Mouse (Mus musculus) embryonic facial prominence, embryonic 15.5 days (tissue): ENCODE data around the gene Ate1. TPM values are rescaled to one million over a fixed set of nuclear protein-coding genes. Genes with fewer than 3 reads are reported as not detected.
A peak's percentile ranks its signal among the peaks of the same experiment; 100 is the strongest.

Experiments used
- ATAC-seq: fragments of 200-750 bp; cut with Nextera tagmentation; 2 replicates; pipeline ENCODE4 v1.8.0; 2017; ENCODE audit warnings: low read depth, moderate TSS enrichment; ENCODE audit not compliant: insufficient number of reproducible peaks, low FRiP score, low TSS enrichment
- H3K27ac ChIP-seq: fragments of 300-500 bp; sonication (generic); replicated peaks from 2 replicates; pipeline ENCODE4 v1.5.1; 2015; ENCODE audit warnings: mild to moderate bottlenecking, inconsistent platforms
- H3K27me3 ChIP-seq: fragments of 300-500 bp; sonication (generic); 2 replicates; pipeline ENCODE4 v1.6.1; 2015; ENCODE audit warnings: inconsistent platforms
- H3K36me3 ChIP-seq: fragments of 300-500 bp; sonication (generic); 2 replicates; pipeline ENCODE4 v1.6.1; 2015; ENCODE audit warnings: mild to moderate bottlenecking, inconsistent platforms
- H3K4me1 ChIP-seq: fragments of 300-500 bp; sonication (generic); 2 replicates; pipeline ENCODE4 v1.6.1; 2015; ENCODE audit warnings: inconsistent platforms
- H3K4me2 ChIP-seq: fragments of 300-500 bp; sonication (generic); replicated peaks from 2 replicates; pipeline ENCODE4 v1.6.1; 2015; ENCODE audit warnings: mild to moderate bottlenecking, inconsistent platforms
- H3K4me3 ChIP-seq: fragments of 300-500 bp; sonication (generic); replicated peaks from 2 replicates; pipeline ENCODE4 v1.5.1; 2015; ENCODE audit warnings: mild to moderate bottlenecking, inconsistent platforms
- H3K9ac ChIP-seq: fragments of 300-500 bp; sonication (generic); 2 replicates; pipeline ENCODE4 v1.6.1; 2015; ENCODE audit warnings: inconsistent platforms
- H3K9me3 ChIP-seq: fragments of 300-500 bp; sonication (generic); replicated peaks from 2 replicates; pipeline ENCODE4 v1.6.1; 2016; ENCODE audit warnings: inconsistent platforms
- WGBS: fragments of 180-500 bp; shearing (Covaris S2); methylation state at CpG from one replicate; pipeline ENCODE4 v1.1.7; 2015; 5-methylcytosine and 5-hydroxymethylcytosine counted together
- polyA plus RNA-seq: library from polyadenylated mRNA; unstranded; fragments of >200 nt; fragmentation: Nextera tagmentation; extraction: Ambion mirVana; gene quantifications from 2 replicates; pipeline ENCODE4 v1.2.1, GENCODE M21; 2015

Gene Ate1
- polyA plus RNA-seq, result 57.4 and 59.7 TPM in 2 replicates

DNA sequence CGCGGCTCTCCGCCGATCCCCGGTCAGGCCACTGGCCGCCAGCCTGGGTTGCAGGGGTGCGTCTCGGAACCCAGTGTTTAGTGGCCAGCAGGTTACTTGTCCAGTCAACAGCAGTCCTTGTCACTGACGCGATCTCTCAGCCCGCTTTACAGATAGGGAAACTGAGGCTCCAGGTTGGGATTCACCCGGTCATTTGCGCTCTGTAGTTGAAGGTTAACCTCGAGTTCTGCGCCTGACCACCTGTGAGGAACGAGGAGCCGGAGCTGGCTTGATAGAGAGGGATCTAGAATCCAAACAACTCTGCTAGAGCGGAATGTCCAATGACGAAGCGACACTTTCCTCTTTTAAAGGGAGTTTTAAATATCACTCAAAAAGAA lies at the start of gene Ate1:
Gene Ate1, minus strand, starts transcription at position 321 of the 377 bp plus-strand sequence.
- 13% methylated on average over 20 of the region's 20 CpGs for WGBS
- Histone ChIP-seq H3K36me3 (no peaks in the 10 kb centered on the region), H3K4me3 (peak within 1 kb of the TSS; percentile 94), H3K9me3 (no peaks in the 10 kb centered on the region), H3K27me3 (no peaks in the 10 kb centered on the region), H3K27ac (peak within 1 kb of the TSS; percentile 98), H3K4me2 (peak within 1 kb of the TSS; percentile 79), H3K4me1 (peaks cover 18% of the 10 kb centered on the region), H3K9ac (peak within 1 kb of the TSS; percentile 94)
- no peak for ATAC-seq

DNA sequence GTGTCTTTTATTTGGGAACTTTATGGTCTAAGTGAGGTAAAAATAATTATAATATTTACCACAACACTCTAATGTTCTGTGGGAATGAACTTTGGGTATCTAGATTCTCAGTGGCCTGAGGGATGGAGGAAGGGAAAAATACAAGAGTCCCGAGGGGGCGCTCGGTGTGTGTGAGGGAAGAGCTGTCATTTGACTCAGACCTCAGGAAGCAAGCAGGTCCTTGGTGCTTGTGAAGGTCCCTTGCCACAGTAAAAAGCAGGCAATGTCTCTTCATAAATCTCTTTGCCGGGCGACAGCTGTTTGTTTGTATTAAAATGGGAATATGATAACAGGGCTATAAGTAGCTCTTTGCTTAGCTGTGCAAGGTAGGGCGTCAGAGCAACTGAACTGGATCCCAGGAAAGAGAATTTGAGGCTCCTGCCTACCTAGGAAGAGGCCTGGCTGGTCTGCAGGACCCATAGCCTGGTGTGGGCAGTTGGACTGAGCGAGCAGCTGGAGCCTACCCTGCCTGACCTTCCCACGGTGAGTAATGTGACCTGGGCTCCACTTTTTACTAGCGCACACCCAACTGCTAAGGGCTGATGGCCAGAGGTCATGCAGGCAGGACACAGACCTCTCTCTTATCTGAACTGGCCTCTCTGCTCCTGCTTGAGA lies 48.7 kb upstream of the Ate1 start:
- H3K27me3 ChIP-seq, result no peaks in the 10 kb centered on the region

DNA sequence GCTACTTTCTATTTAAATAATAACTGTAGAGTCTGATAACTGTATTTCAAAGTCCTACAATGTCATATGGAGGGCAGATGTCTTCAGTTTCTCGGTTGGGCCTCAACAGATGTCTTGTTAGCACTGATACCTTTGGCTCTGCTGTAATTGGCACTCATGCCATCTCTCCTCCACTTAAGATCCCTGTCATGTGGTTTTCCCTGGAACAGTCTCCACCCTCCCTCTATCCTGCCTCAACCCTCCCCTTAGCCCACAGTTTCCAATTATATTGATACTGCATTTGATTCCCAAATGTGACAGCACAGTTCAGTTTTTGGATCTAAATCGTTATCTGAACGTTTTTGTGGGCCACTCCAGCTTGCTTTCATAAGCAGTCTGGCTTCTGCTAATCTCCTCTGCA lies 44.4 kb upstream of the Ate1 start:
- WGBS, result 30% methylated on average over 3 of the region's 3 CpGs
- Histone ChIP-seq H3K27ac (no peak overlapping the region), H3K4me2 (no peak overlapping the region), H3K9me3 (no peaks in the 10 kb centered on the region), H3K36me3 (no peaks in the 10 kb centered on the region), H3K4me3 (no peak overlapping the region), H3K9ac (no peak overlapping the region), H3K4me1 (no peaks in the 10 kb centered on the region), H3K27me3 (no peaks in the 10 kb centered on the region)
- ATAC-seq, result 0 out of 2 replicates have a peak, but pooled peaks have one; percentile 34

More for the DNA sequence above, 48.7 kb upstream of the Ate1 start:
- Histone ChIP-seq H3K9ac (no peak overlapping the region), H3K36me3 (no peaks in the 10 kb centered on the region), H3K4me3 (no peak overlapping the region), H3K4me1 (no peaks in the 10 kb centered on the region), H3K27ac (no peak overlapping the region), H3K4me2 (no peak overlapping the region), H3K9me3 (no peaks in the 10 kb centered on the region)
- ATAC-seq, result no peak
- 67% methylated on average over 9 of the region's 9 CpGs for WGBS

DNA sequence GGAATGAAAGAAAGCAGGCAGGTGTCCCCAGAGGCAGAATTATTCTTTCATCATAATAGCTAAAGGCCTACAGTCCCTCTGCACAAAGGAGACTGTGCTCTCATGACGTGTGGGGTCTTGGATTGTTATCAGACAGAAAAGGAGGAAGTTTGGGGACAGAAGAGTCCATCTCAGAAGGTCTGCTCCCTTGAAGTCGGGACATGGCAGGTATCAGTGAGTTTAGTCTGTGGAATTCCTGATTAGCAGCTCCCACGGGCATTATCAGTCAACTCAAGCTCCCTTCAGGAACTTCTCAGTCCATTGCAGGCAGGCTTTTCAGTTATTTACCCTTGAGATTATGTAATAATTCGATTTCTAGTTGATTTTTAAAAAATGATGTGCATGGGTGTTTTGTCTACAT lies 43.7 kb upstream of the Ate1 start:
- Histone ChIP-seq H3K27ac (no peak overlapping the region), H3K9me3 (no peaks in the 10 kb centered on the region), H3K27me3 (no peaks in the 10 kb centered on the region), H3K36me3 (no peaks in the 10 kb centered on the region), H3K4me2 (no peak overlapping the region), H3K9ac (no peak overlapping the region), H3K4me1 (no peaks in the 10 kb centered on the region), H3K4me3 (no peak overlapping the region)
- 61% methylated on average over 4 of the region's 4 CpGs for WGBS
- ATAC-seq, result no peak

DNA sequence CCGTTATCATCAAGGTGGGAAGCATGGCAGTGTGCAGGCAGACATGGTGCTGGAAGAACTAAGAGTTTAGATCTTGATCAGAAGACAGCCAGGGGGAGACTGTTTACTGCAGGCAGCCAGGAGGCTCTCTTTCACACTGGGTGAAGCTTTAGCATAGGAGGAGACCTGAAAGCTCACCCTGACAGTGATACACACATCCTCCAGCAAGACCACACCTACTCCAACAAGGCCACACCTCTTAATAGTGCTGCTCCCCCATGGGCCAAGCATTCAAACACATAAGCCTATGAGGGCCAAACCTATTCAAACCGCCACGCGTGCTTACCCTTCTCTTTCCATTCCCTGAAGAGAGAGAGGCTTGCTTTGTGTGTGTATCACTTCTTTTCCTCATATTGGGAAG lies 43.1 kb upstream of the Ate1 start:
- H3K9ac ChIP-seq, result no peak overlapping the region
- H3K4me3 ChIP-seq, result no peak overlapping the region
- H3K27me3 ChIP-seq, result no peaks in the 10 kb centered on the region
- no peaks in the 10 kb centered on the region for H3K36me3 ChIP-seq
- no peak overlapping the region for H3K27ac ChIP-seq
- 86% methylated on average over 4 of the region's 4 CpGs for WGBS
- no peaks in the 10 kb centered on the region for H3K4me1 ChIP-seq
- H3K9me3 ChIP-seq, result no peaks in the 10 kb centered on the region
- no peak for ATAC-seq
- H3K4me2 ChIP-seq, result no peak overlapping the region

DNA sequence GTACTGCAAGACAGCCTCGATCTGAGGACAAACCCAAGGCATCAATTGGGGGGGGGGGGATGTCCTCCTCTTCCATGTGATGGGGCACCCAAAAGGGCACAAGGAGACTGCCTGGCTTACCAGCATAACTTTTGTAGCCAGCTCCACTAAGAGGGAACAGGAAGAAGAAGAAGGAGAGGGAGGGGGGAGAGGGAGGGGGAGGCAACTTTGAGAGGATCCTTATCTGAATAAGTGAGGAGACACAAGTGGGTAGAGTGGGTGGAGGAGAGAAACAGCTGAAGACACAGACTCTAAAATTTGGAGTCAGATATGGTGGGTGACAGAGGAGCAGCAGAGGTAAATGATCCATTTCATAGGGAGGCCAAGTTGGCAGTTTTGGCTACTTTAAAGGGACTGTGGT lies 40.8 kb upstream of the Ate1 start:
- Histone ChIP-seq H3K27me3 (no peaks in the 10 kb centered on the region), H3K4me2 (no peak overlapping the region), H3K4me3 (no peak overlapping the region), H3K9me3 (no peaks in the 10 kb centered on the region), H3K4me1 (no peaks in the 10 kb centered on the region), H3K36me3 (no peaks in the 10 kb centered on the region), H3K9ac (no peak overlapping the region), H3K27ac (no peak overlapping the region)
- no peak for ATAC-seq
- WGBS, result 53% methylated on average over 1 of the region's 1 CpGs

DNA sequence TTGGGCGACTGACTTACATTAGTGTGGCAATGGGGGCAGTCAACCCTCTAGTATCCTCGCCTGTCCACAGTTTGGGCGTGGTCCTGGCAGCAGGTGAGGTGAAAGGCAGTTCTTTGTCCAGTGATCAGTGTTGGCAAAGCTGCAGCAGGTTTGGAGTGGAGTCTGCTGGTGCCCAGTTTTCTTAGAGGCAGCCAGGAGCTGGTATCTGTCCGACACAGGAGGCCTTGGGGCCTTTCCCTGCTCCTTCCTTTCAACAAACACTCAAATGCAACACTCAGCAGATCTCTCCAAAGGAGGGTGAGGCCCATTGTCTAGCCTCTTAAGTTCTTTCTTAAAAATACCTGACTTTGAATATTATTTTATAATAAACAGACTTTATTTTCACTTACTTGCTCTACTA lies 38.4 kb upstream of the Ate1 start:
- H3K9ac ChIP-seq, result no peak overlapping the region
- 73% methylated on average over 4 of the region's 4 CpGs for WGBS
- no peak overlapping the region for H3K4me2 ChIP-seq
- H3K4me1 ChIP-seq, result no peaks in the 10 kb centered on the region
- H3K27me3 ChIP-seq, result no peaks in the 10 kb centered on the region
- H3K36me3 ChIP-seq, result no peaks in the 10 kb centered on the region
- no peak for ATAC-seq
- H3K4me3 ChIP-seq, result no peak overlapping the region
- no peak overlapping the region for H3K27ac ChIP-seq
- H3K9me3 ChIP-seq, result no peaks in the 10 kb centered on the region

DNA sequence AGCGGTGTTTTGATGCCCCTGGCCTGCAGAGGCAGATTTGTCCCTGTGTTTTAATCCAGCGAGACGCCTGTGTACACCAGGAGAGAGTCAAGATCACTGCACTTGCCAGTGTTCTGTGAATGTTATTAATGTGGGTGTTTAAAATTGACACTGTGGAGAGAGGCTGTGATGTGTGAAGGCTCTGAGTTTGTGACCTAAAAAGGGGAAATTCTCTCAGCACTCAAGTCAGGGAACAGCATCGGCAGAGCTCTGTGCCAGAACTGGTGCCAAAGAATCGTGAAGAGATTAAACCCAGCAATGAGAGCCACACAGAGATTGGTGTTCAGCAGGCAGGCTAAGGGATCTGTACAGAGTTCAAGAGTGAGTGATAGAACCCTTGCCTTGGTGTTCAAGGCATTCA lies 35.4 kb upstream of the Ate1 start:
- Histone ChIP-seq H3K4me1 (peaks cover 4% of the 10 kb centered on the region; the same call in 1 of the 2 replicates), H3K27me3 (no peaks in the 10 kb centered on the region), H3K9me3 (no peaks in the 10 kb centered on the region), H3K4me2 (no peak overlapping the region), H3K36me3 (no peaks in the 10 kb centered on the region), H3K27ac (no peak overlapping the region), H3K9ac (no peak overlapping the region), H3K4me3 (no peak overlapping the region)
- WGBS, result 58% methylated on average over 5 of the region's 5 CpGs
- no peak for ATAC-seq

DNA sequence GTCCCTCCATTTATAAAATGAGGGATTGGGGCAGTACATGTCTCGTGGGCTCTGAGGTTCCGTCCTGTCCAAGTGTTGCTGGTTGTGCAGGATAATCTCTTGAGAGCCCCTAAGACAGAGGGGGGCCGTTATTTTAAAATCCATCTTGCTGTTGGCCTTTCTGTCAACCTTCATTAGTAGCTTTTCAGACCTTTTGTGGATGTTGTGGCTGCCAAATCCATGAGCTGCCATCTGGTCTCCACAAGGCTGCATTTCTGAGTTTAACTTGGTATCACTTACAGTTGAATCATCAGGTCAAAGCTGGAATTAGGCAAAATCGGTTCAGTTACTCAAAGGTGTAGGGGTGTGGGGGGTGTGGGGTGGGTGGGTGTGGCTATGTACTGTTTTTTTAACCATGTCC lies 33.2 kb upstream of the Ate1 start:
- Histone ChIP-seq H3K4me1 (peaks cover 4% of the 10 kb centered on the region; the same call in 1 of the 2 replicates), H3K27ac (no peak overlapping the region), H3K9me3 (no peaks in the 10 kb centered on the region), H3K4me2 (no peak overlapping the region), H3K4me3 (no peak overlapping the region), H3K9ac (no peak overlapping the region), H3K27me3 (no peaks in the 10 kb centered on the region), H3K36me3 (no peaks in the 10 kb centered on the region)
- no peak for ATAC-seq
- 42% methylated on average over 4 of the region's 4 CpGs for WGBS

DNA sequence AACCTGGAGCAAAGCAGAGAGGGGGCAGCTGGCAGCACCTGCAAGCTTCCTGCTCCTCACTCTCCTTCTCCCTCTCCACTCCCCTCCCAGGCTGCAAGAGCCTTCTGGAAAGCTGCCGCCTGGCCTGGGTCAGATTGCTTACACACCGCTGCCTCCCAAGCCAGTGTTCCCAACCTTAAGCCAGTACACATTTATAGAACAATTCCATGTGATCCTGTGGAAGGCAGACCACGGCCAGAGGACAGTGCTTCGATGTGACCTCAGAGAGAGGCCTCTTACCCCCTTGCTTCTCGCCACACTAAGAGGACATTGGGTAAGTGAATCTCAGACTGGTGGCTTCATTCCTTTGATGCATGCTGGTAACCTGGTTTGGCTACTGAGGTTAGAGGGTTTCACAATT lies 32.6 kb upstream of the Ate1 start:
- H3K4me3 ChIP-seq, result no peak overlapping the region
- H3K4me1 ChIP-seq, result peaks cover 4% of the 10 kb centered on the region; the same call in 1 of the 2 replicates
- no peak overlapping the region for H3K4me2 ChIP-seq
- no peaks in the 10 kb centered on the region for H3K27me3 ChIP-seq
- no peaks in the 10 kb centered on the region for H3K36me3 ChIP-seq
- no peaks in the 10 kb centered on the region for H3K9me3 ChIP-seq
- ATAC-seq, result no peak
- no peak overlapping the region for H3K27ac ChIP-seq
- H3K9ac ChIP-seq, result no peak overlapping the region
- 49% methylated on average over 5 of the region's 5 CpGs for WGBS

DNA sequence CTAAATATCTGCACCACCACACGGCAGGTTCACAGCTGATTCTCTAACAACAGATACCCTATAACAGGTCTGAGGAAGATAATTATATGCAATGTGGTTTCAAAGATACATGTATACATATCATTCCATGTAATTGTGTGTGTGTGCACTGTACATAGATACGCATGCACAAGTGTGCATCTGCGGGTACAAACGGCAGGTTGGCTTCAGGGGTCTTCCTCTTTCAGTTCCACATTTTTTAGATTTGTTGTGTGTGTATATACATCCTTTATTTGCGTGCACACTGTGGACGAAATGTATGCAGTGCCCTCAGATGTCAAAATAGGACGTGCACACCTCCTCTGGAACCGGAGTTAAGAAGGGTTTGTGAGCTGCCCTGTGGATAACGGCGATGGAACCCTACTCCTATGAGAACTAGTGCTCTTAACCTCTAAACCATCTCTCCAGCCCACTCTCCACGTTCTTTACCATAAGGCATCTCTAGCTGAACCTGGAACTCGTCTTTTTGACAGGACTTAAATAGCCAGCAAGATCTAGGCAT lies 27.5 kb upstream of the Ate1 start:
- WGBS, result 82% methylated on average over 12 of the region's 12 CpGs
- Histone ChIP-seq H3K4me2 (no peak overlapping the region), H3K9me3 (no peaks in the 10 kb centered on the region), H3K27ac (peak overlapping the region; percentile 99; the same call in 1 of the 2 replicates), H3K4me1 (peaks cover 23% of the 10 kb centered on the region), H3K4me3 (peak overlapping the region; percentile 98), H3K36me3 (peaks cover 24% of the 10 kb centered on the region), H3K27me3 (no peaks in the 10 kb centered on the region), H3K9ac (no peak overlapping the region)
- ATAC-seq, result no peak
